Mouse (Mus musculus) stomach, postnatal 0 days (tissue): ENCODE data around the gene Gm49395. TPM values are rescaled to one million over a fixed set of nuclear protein-coding genes. Genes with fewer than 3 reads are reported as not detected.

Source experiments
- ATAC-seq: fragments of 200-750 bp; cut with Nextera tagmentation; 2 replicates; pipeline ENCODE4 v1.8.0; 2017; ENCODE audit not compliant: low FRiP score, low TSS enrichment
- DNase-seq: peaks from one replicate; pipeline ENCODE4 v3.0.0-alpha.2; 2016; ENCODE audit warnings: low spot score
- H3K27ac ChIP-seq: fragments of 300-500 bp; sonication (generic); replicated peaks from 2 replicates; pipeline ENCODE4 v1.5.1; 2014; ENCODE audit warnings: mild to moderate bottlenecking, control low read depth
- H3K27me3 ChIP-seq: fragments of 300-500 bp; sonication (generic); 2 replicates; pipeline ENCODE4 v1.6.1; 2014; ENCODE audit warnings: low read length; ENCODE audit not compliant: control insufficient read depth, insufficient read depth
- H3K36me3 ChIP-seq: fragments of 300-500 bp; sonication (generic); 2 replicates; pipeline ENCODE4 v1.6.1; 2014; ENCODE audit warnings: low read length, mixed read lengths; ENCODE audit not compliant: control insufficient read depth, insufficient read depth
- H3K4me1 ChIP-seq: fragments of 300-500 bp; sonication (generic); replicated peaks from 2 replicates; pipeline ENCODE4 v1.6.1; 2014; ENCODE audit warnings: antibody characterized with exemption; ENCODE audit not compliant: control insufficient read depth, insufficient read depth
- H3K4me2 ChIP-seq: fragments of 300-500 bp; sonication (generic); replicated peaks from 2 replicates; pipeline ENCODE4 v1.6.1; 2014; ENCODE audit warnings: low read depth, mild to moderate bottlenecking, control low read depth, moderate library complexity
- H3K4me3 ChIP-seq: fragments of 300-500 bp; sonication (generic); 2 replicates; pipeline ENCODE4 v1.5.1; 2014; ENCODE audit warnings: low read depth, low read length, control low read depth
- H3K9ac ChIP-seq: fragments of 300-500 bp; sonication (generic); 2 replicates; pipeline ENCODE4 v1.6.1; 2014; ENCODE audit warnings: mild to moderate bottlenecking, low read length, control low read depth, mixed read lengths
- H3K9me3 ChIP-seq: fragments of 300-500 bp; sonication (generic); 2 replicates; pipeline ENCODE4 v1.6.1; 2016; ENCODE audit warnings: low read length; ENCODE audit not compliant: control insufficient read depth
- CTCF ChIP-seq: IDR thresholded peaks from 2 replicates; pipeline ENCODE4 v1.5.1; 2016; ENCODE audit warnings: antibody characterized with exemption, low read depth, mild to moderate bottlenecking, moderate library complexity
- EP300 ChIP-seq: optimal IDR thresholded peaks from 2 replicates; pipeline ENCODE3; 2016; ENCODE audit warnings: antibody characterized with exemption
- WGBS: fragments of 180-500 bp; shearing (Covaris S2); extraction: QIAGEN DNeasy Blood & Tissue Kit; methylation state at CpG from one replicate; pipeline ENCODE4 v1.1.7; 2014; 5-methylcytosine and 5-hydroxymethylcytosine counted together
- polyA plus RNA-seq: library from polyadenylated mRNA; unstranded; fragments of >200 nt; fragmentation: Nextera tagmentation; extraction: Ambion mirVana; gene quantifications from 2 replicates; pipeline ENCODE4 v1.2.1, GENCODE M21; 2015

Gene Gm49395
- polyA plus RNA-seq, 1 experiment from 2014 or later, result 9.4 TPM

GRCm38 (mm10) chr13:114992260-114993014 lies 109.3 kb downstream of the Gm49395 start:
- Histone ChIP-seq H3K9me3 (no peaks in the 10 kb centered on the region), H3K4me1 (no peaks in the 10 kb centered on the region), H3K4me2 (no peak overlapping the region), H3K36me3 (no peaks in the 10 kb centered on the region), H3K27ac (no peak overlapping the region), H3K9ac (no peak overlapping the region), H3K27me3 (no peaks in the 10 kb centered on the region), H3K4me3 (no peak overlapping the region)
- TF ChIP-seq EP300 (no peak), CTCF (no peak)
- WGBS, result 63% methylated on average over 14 of the region's 14 CpGs
- DNase-seq (no peak), ATAC-seq (no peak)

- Histone ChIP-seq H3K9ac (no peak overlapping the region), H3K4me3 (no peak overlapping the region)
Measured at GRCm38 (mm10) chr13:114987668-114988067, 114.1 kb downstream of the Gm49395 start.

GRCm38 (mm10) chr13:114987161-114987560 lies 114.6 kb downstream of the Gm49395 start:
- Histone ChIP-seq H3K27me3 (no peaks in the 10 kb centered on the region), H3K4me3 (no peak overlapping the region), H3K9me3 (no peaks in the 10 kb centered on the region), H3K9ac (no peak overlapping the region), H3K27ac (no peak overlapping the region), H3K36me3 (no peaks in the 10 kb centered on the region), H3K4me1 (no peaks in the 10 kb centered on the region), H3K4me2 (no peak overlapping the region)
- DNase-seq, result no peak
- no peak for ATAC-seq
- 53% methylated on average over 2 of the region's 2 CpGs for WGBS
- TF ChIP-seq CTCF (peak; percentile 63), EP300 (no peak)

More at GRCm38 (mm10) chr13:114987668-114988067, 114.1 kb downstream of the Gm49395 start:
- Histone ChIP-seq H3K4me1 (no peaks in the 10 kb centered on the region), H3K36me3 (no peaks in the 10 kb centered on the region), H3K27me3 (no peaks in the 10 kb centered on the region), H3K4me2 (no peak overlapping the region), H3K9me3 (no peaks in the 10 kb centered on the region), H3K27ac (no peak overlapping the region)
- DNase-seq (no peak), ATAC-seq (no peak)
- no peak for TF ChIP-seq CTCF
- no peak for TF ChIP-seq EP300
- 61% methylated on average over 6 of the region's 6 CpGs for WGBS

Other genes with a start within 250 kb of the Gm49395 start
- gene Itga2, start 169.8 kb downstream of the Gm49395 start, polyA plus RNA-seq, result 1.9 and 4.4 TPM in 2 replicates
- gene Pelo, start 11.7 kb downstream of the Gm49395 start, polyA plus RNA-seq, result 4.9 and 5.5 TPM in 2 replicates
- 14.6 and 18.4 TPM in 2 replicates for gene Itga1, start within 50 bp of the Gm49395 start, polyA plus RNA-seq